8 mouse cellular contexts compared by ENCODE assay signal in genomic region chr10:98485751-98486681, GRCm38 (mm10).
A peak's percentile ranks its signal among the peaks of the same experiment; 100 is the strongest.
DNase-seq lines count a peak whose midpoint lies in the region; ATAC-seq and TF ChIP-seq lines count a peak whose summit lies in the region.

No protein-coding gene starts in this region.

- intact Hi-C loops in left cerebral cortex, postnatal 10 days (cut with DNase I), result no loop called here

- no peaks in the 10 kb centered on the region for H3K4me1 ChIP-seq in liver, embryonic 11.5 days (replicated peaks; ENCODE audit: control insufficient read depth, insufficient read depth, low read length)
- H3K4me1 ChIP-seq in thymus, adult 2 months (replicated peaks; ENCODE audit: control insufficient read depth, insufficient read depth, low read length), result no peaks in the 10 kb centered on the region

- no peak for ATAC-seq in liver, embryonic 11.5 days (replicated peaks; ENCODE audit: low FRiP score)

- no peak for TF ChIP-seq POLR2A in thymus, adult 2 months (IDR thresholded peaks at IDR 0.05; ENCODE audit: control insufficient read depth, extremely low read depth, insufficient read depth, low read length, poor library complexity)

- no peaks in the 10 kb centered on the region for H3K9me3 ChIP-seq in liver, embryonic 11.5 days (ENCODE audit: control insufficient read depth, low read length)

- DNase-seq in embryo, embryonic 11 days, result peak; percentile 29
- DNase-seq in embryo, embryonic 10 days (ENCODE audit: low spot score), result no peak
- peak; percentile 40 for DNase-seq in brain, embryonic 18.5 days (ENCODE audit: low read depth, low spot score)
- peak; percentile 18 to 24 for DNase-seq in frontal cortex, postnatal 10 days (ENCODE audit: low spot score in 2 of 2)
- DNase-seq in left cerebral cortex, postnatal 10 days (ENCODE audit: extremely low spot score in 1 of 2, low spot score in 2 of 2), result peak; percentile 38 to 64
- peak; percentile 45 for DNase-seq in testis, postnatal 10 days (ENCODE audit: low spot score)
- DNase-seq in liver, embryonic 11.5 days (ENCODE audit: low spot score), result no peak
- DNase-seq in thymus, adult 2 months, result no peak

- TF ChIP-seq CTCF in thymus, adult 2 months (IDR thresholded peaks at IDR 0.05; ENCODE audit: borderline replicate concordance, control insufficient read depth, extremely low read depth, insufficient read depth, low read length, poor library complexity), result no peak

- no peaks in the 10 kb centered on the region for H3K36me3 ChIP-seq in liver, embryonic 11.5 days (ENCODE audit: control insufficient read depth, insufficient read depth, low read length)
- no peaks in the 10 kb centered on the region for H3K36me3 ChIP-seq in thymus, adult 2 months (ENCODE audit: control insufficient read depth, insufficient read depth, low read length)

- no peak overlapping the region for H3K27ac ChIP-seq in liver, embryonic 11.5 days (ENCODE audit: low read depth, low read length)
- no peak overlapping the region for H3K27ac ChIP-seq in thymus, adult 2 months (ENCODE audit: control insufficient read depth, insufficient read depth, low read length)

- WGBS in liver, embryonic 11.5 days, result 87% methylated on average over 20 of the region's 20 CpGs
- 91% methylated on average over 20 of the region's 20 CpGs for WGBS in thymus, adult 2 months

- H3K9ac ChIP-seq in liver, embryonic 11.5 days (ENCODE audit: low read depth, low read length), result no peak overlapping the region

- H3K4me2 ChIP-seq in liver, embryonic 11.5 days, result no peak overlapping the region

- H3K27me3 ChIP-seq in liver, embryonic 11.5 days (replicated peaks; ENCODE audit: control insufficient read depth, insufficient read depth, low read length), result no peaks in the 10 kb centered on the region
- H3K27me3 ChIP-seq in thymus, adult 2 months (ENCODE audit: control insufficient read depth, insufficient read depth, low read length), result no peaks in the 10 kb centered on the region

- no peak overlapping the region for H3K4me3 ChIP-seq in liver, embryonic 11.5 days (ENCODE audit: low read depth, low read length)
- H3K4me3 ChIP-seq in thymus, adult 2 months (ENCODE audit: control insufficient read depth, insufficient read depth, low read length), result no peak overlapping the region

Comparison
In these comparisons a context has a peak if more than half of its experiments do, and no peak if none do; other contexts are left out.
1. DNase-seq: peak in embryo, embryonic 11 days (single experiment), brain, embryonic 18.5 days (single experiment), frontal cortex, postnatal 10 days (2 of 2), left cerebral cortex, postnatal 10 days (2 of 2) and testis, postnatal 10 days (single experiment); none in embryo, embryonic 10 days (single experiment), liver, embryonic 11.5 days (single experiment) and thymus, adult 2 months (single experiment).